Mouse (Mus musculus) heart, embryonic 13.5 days (tissue): ENCODE measurements around the gene Farp1. TPM values are rescaled to one million over a fixed set of nuclear protein-coding genes. Genes with fewer than 3 reads are reported as not detected.

Experiments used
- ATAC-seq: fragments of 200-750 bp; cut with Nextera tagmentation; 2 replicates; pipeline ENCODE4 v1.8.0; 2017; ENCODE audit warnings: moderate TSS enrichment; ENCODE audit not compliant: insufficient number of reproducible peaks, low FRiP score, low TSS enrichment; ENCODE audit errors: extremely low read depth
- H3K27ac ChIP-seq: fragments of 300-500 bp; sonication (generic); replicated peaks from 2 replicates; pipeline ENCODE4 v1.5.1; 2015; ENCODE audit warnings: moderate library complexity, mild to moderate bottlenecking, inconsistent platforms
- H3K27me3 ChIP-seq: fragments of 300-500 bp; sonication (generic); replicated peaks from 2 replicates; pipeline ENCODE4 v1.6.1; 2015; ENCODE audit warnings: mild to moderate bottlenecking, inconsistent platforms
- H3K36me3 ChIP-seq: fragments of 300-500 bp; sonication (generic); 2 replicates; pipeline ENCODE4 v1.6.1; 2015; ENCODE audit warnings: mild to moderate bottlenecking, inconsistent platforms
- H3K4me1 ChIP-seq: fragments of 300-500 bp; sonication (generic); 2 replicates; pipeline ENCODE4 v1.6.1; 2015; ENCODE audit warnings: inconsistent platforms
- H3K4me2 ChIP-seq: fragments of 300-500 bp; sonication (generic); 2 replicates; pipeline ENCODE4 v1.6.1; 2015; ENCODE audit warnings: inconsistent platforms, mild to moderate bottlenecking, moderate library complexity
- H3K4me3 ChIP-seq: fragments of 300-500 bp; sonication (generic); 2 replicates; pipeline ENCODE4 v1.5.1; 2015; ENCODE audit warnings: moderate library complexity, mild to moderate bottlenecking, inconsistent platforms
- H3K9ac ChIP-seq: fragments of 300-500 bp; sonication (generic); 2 replicates; pipeline ENCODE4 v1.6.1; 2015; ENCODE audit warnings: inconsistent platforms, mild to moderate bottlenecking, moderate library complexity
- H3K9me3 ChIP-seq: fragments of 300-500 bp; sonication (generic); 2 replicates; pipeline ENCODE4 v1.6.1; 2016; ENCODE audit warnings: inconsistent platforms
- WGBS: fragments of 180-500 bp; shearing (Covaris S2); methylation state at CpG from one replicate; pipeline ENCODE4 v1.1.7; 2015; ENCODE audit warnings: mixed read lengths; 5-methylcytosine and 5-hydroxymethylcytosine counted together
- polyA plus RNA-seq: library from polyadenylated mRNA; unstranded; fragments of >200 nt; fragmentation: Nextera tagmentation; extraction: Ambion mirVana; gene quantifications from 2 replicates; pipeline ENCODE4 v1.2.1, GENCODE M21; 2015

The Farp1 gene
- polyA plus RNA-seq, 1 experiment from 2014 or later: 17.6 TPM

DNA sequence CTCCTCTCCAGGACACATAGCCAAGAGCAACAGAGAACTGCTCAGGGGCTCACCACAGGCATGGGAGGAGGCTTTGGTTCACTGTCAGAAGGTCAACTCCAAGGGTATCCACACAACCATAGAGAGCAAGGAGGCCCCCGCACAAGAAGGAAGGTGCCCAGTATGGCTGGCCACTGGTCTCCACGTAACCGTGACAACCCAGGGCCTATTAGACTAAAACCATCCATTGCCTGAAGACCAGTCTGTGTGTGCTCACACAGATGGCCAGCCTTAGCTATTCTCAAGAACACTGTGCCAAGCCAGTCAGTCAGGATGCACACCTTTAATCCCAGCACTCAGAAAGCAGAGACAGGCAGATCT, 282.3 kb downstream of the Farp1 start:
- no peaks in the 10 kb centered on the region for H3K9me3 ChIP-seq
- 87% methylated on average over 3 of the region's 3 CpGs for WGBS
- no peaks in the 10 kb centered on the region for H3K36me3 ChIP-seq
- peak overlapping the region; percentile 73 for H3K27ac ChIP-seq
- H3K4me3 ChIP-seq: no peak overlapping the region
- no peaks in the 10 kb centered on the region for H3K27me3 ChIP-seq
- H3K9ac ChIP-seq: peak overlapping the region; percentile 58; the same call in 1 of the 2 replicates
- H3K4me2 ChIP-seq: peak overlapping the region; percentile 42
- H3K4me1 ChIP-seq: peaks cover 76% of the 10 kb centered on the region
- ATAC-seq: no peak

DNA sequence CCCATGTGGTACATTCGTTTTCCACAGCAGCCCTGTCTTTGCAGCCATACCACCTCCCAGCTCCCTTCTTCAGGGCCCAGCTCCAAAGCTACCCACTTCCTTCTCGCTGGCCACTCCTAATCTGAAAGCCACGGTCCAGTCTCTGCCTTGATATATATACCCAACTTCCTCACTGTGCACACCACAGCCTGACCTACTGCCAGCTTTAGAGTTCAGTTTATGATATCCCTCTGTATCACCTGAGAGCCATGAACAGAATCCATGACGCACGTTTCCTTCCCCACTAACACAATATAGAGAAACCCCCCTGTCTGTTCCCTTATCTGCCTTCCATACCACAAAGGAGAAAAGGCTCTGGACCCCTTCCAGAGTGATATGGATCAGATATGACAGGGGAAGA, 283.4 kb downstream of the Farp1 start:
- ATAC-seq: no peak
- WGBS: 50% methylated on average over 5 of the region's 5 CpGs

DNA sequence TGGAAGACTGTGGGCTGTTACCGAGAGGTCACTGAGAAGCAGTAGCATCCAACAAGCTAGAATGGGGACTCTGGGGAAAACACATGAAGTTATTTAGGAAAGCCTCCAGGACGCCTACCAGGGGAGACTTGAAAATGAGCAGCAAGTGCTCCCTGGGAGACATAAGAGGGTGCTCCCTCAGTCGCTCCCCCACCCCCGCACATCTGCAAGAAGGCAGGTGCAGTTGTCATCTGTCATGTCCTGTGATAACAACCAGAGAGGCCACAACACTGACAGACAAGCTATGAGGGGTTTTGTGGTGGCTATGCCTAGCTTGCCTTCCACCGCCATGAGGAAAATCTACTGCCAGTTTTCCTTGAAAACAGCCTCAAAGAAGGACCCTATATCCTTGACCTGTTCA, 287.1 kb downstream of the Farp1 start:
- H3K27me3 ChIP-seq: no peaks in the 10 kb centered on the region
- no peak for ATAC-seq
- H3K4me3 ChIP-seq: no peak overlapping the region
- H3K27ac ChIP-seq: peak overlapping the region; percentile 10; the same call in 1 of the 2 replicates
- H3K4me2 ChIP-seq: no peak overlapping the region
- no peaks in the 10 kb centered on the region for H3K36me3 ChIP-seq
- 0 out of 2 replicates have a peak overlapping the region, but pooled peaks have one; percentile 30 for H3K9ac ChIP-seq
- H3K4me1 ChIP-seq: peaks cover 74% of the 10 kb centered on the region
- H3K9me3 ChIP-seq: no peaks in the 10 kb centered on the region
- WGBS: 50% methylated on average over 5 of the region's 5 CpGs

More for the DNA sequence above, 283.4 kb downstream of the Farp1 start:
- H3K4me3 ChIP-seq: no peak overlapping the region
- H3K9me3 ChIP-seq: no peaks in the 10 kb centered on the region
- H3K4me2 ChIP-seq: no peak overlapping the region
- no peaks in the 10 kb centered on the region for H3K27me3 ChIP-seq
- peak overlapping the region; percentile 44; the same call in 1 of the 2 replicates for H3K9ac ChIP-seq
- peaks cover 76% of the 10 kb centered on the region for H3K4me1 ChIP-seq
- no peaks in the 10 kb centered on the region for H3K36me3 ChIP-seq
- H3K27ac ChIP-seq: peak overlapping the region; percentile 24

DNA sequence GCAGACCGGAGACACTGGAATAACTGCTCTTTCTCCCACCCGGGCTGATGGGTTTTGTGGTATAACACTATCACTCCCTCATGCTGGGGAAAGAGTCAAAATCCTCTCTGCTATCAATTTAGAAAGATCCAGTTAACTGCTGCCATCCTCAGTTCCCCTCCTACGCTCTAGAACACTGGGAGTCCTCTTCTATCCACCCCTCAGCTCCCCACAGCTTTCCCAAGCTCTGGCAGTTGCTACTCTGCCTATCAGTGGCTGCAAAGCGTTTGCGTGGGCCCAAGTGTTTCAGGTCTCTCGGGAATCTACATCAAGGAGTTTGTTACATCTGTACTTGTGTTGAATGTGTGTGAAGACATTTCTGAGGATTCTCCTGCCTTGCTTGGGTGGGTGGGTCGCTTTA, 287.6 kb downstream of the Farp1 start:
- peak overlapping the region; percentile 10; the same call in 1 of the 2 replicates for H3K27ac ChIP-seq
- no peak overlapping the region for H3K4me3 ChIP-seq
- WGBS: 50% methylated on average over 7 of the region's 7 CpGs
- H3K36me3 ChIP-seq: no peaks in the 10 kb centered on the region
- no peaks in the 10 kb centered on the region for H3K9me3 ChIP-seq
- H3K4me1 ChIP-seq: peaks cover 75% of the 10 kb centered on the region
- 0 out of 2 replicates have a peak overlapping the region, but pooled peaks have one; percentile 51 for H3K9ac ChIP-seq
- H3K27me3 ChIP-seq: no peaks in the 10 kb centered on the region
- H3K4me2 ChIP-seq: no peak overlapping the region
- no peak for ATAC-seq

DNA sequence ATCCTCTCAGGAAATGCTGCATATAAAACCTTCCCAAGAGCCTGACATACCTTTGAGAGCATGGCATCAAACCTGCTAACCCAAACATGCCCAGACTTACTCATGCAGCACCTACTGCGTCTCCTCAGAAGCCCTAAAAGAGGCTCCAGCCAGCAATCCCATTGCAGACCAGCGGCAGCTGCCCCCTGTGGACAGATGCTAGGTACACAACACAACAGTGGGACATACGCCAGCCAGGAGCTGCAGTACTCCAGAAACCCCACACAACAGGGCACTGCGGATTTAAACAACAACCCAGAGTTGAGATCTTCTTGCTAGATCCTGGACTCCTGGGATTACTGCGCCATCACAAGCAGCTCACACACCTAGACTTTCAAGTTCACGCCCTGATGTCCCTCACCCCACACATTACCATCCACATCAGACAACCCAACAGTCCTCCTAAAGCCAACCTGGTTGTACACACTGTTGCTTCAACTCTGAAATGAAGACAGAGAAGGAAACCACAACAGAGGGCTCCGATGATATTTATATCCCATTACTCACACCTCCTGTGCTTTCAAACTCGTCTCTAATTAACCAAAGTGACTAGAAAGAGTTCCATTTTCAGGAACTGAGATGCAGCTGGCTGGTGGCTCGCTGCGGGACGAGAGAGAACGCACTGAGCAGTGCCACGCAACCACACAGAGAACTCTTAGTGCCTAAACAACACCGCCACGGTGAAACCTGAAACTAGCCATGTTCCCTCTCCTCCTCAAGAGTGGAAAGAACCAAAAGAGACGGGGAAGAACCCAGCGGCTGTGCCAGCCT, 289.7 kb downstream of the Farp1 start:
- Histone ChIP-seq H3K27ac (peak overlapping the region; percentile 17), H3K36me3 (no peaks in the 10 kb centered on the region), H3K9me3 (no peaks in the 10 kb centered on the region), H3K4me2 (no peak overlapping the region), H3K9ac (no peak overlapping the region), H3K4me3 (no peak overlapping the region), H3K4me1 (peaks cover 79% of the 10 kb centered on the region), H3K27me3 (no peaks in the 10 kb centered on the region)
- 73% methylated on average over 17 of the region's 17 CpGs for WGBS
- ATAC-seq: no peak

DNA sequence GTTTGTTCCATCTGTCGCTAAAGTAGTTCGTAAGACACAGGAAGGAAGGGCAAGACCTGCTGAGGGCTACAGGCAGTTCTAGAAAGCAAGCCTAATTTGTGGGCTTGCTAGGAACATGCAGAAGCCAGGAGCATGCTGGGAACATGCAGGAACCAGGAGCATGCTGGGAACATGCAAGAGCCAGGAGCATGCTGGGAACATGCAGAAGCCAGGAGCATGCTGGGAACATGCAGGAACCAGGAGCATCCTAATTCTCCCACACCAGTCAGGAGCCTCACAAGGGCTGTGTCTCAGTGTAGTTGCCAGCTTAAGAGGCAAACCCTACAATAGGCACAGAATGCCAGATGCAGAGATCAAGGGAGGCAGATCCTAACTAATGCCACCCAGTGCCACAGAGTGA, 291.4 kb downstream of the Farp1 start:
- WGBS: 82% methylated on average over 2 of the region's 2 CpGs

DNA sequence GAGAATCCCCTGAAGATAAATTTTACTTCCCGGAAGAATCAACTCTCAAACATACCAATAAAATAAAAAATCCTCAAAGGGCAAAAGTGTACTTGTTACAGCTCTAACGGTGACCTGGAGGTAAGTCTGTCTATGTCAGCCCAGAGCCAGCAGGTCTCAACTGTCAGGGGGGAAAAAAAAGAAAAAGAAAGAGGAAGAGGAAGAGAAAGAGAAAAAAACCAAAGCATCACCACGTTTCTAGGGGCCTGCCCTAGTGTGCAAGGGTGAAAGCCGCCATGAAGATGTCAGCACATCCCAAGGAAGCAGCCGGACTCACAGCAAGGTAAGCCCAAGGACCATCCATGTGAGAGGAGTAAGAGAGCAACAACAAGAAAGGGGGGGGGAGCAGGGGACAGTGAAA, 293.9 kb downstream of the Farp1 start:
- Histone ChIP-seq H3K9ac (no peak overlapping the region), H3K36me3 (no peaks in the 10 kb centered on the region), H3K27ac (no peak overlapping the region), H3K4me2 (no peak overlapping the region), H3K4me3 (no peak overlapping the region), H3K4me1 (peaks cover 66% of the 10 kb centered on the region), H3K27me3 (no peaks in the 10 kb centered on the region), H3K9me3 (no peaks in the 10 kb centered on the region)
- ATAC-seq: no peak
- 69% methylated on average over 5 of the region's 5 CpGs for WGBS

More for the DNA sequence above, 291.4 kb downstream of the Farp1 start:
- Histone ChIP-seq H3K9ac (no peak overlapping the region), H3K36me3 (no peaks in the 10 kb centered on the region), H3K4me2 (no peak overlapping the region), H3K9me3 (no peaks in the 10 kb centered on the region), H3K4me1 (peaks cover 87% of the 10 kb centered on the region), H3K27me3 (no peaks in the 10 kb centered on the region), H3K4me3 (no peak overlapping the region), H3K27ac (no peak overlapping the region)
- ATAC-seq: no peak

DNA sequence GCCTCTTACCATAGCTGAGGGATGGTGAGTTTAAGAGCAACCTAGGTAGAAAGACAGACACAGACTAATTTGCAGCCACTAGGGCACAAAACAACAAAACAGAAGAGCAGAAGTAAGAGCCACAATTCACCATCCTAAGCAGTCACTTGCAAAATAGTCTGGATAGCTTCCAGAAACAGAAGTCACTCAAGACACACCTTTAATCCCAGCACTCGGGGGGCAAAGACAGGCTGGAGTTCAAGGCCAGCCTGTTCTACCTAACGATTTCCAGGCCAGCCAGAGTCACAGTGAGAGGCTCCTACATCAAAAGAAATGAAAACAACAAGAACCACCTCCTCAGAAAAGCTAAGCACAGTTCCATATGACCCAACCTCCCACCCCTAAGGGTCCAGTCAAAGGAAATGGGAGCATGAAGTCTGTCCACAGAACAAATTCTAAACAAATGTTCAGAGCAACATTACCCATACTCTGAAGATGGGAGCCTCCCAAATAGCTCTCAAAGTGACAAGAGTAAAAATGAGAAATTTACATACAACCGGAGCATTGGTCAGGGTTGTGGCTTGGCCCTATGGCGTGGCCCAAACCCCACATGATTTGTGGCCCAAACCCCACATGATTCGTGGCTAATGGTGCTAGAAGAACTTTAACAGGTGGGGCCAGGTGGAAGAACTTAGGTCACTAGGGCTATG, 294.5 kb downstream of the Farp1 start:
- Histone ChIP-seq H3K9me3 (no peaks in the 10 kb centered on the region), H3K4me3 (no peak overlapping the region), H3K9ac (no peak overlapping the region), H3K36me3 (peaks cover 3% of the 10 kb centered on the region), H3K27ac (no peak overlapping the region), H3K4me2 (no peak overlapping the region), H3K4me1 (peaks cover 59% of the 10 kb centered on the region), H3K27me3 (no peaks in the 10 kb centered on the region)
- ATAC-seq: no peak
- 66% methylated on average over 5 of the region's 5 CpGs for WGBS

DNA sequence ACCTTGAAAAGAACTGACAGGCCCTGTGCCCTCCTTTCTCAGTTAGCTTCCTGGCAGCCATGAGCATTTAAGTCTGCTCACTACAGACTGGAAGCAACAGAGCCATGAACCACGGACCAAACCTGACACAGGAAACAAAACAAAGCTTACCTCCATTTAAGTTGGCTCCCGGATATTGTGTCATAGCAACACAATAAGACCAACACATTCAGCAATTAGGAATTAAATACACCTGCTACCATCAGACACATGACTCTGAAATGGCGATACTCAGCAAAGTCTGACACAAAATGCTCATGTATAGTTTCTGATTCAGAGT, 295.0 kb downstream of the Farp1 start:
- 75% methylated on average over 3 of the region's 3 CpGs for WGBS
- no peak for ATAC-seq
- Histone ChIP-seq H3K9me3 (no peaks in the 10 kb centered on the region), H3K4me2 (no peak overlapping the region), H3K36me3 (peaks cover 8% of the 10 kb centered on the region), H3K4me3 (no peak overlapping the region), H3K9ac (no peak overlapping the region), H3K27me3 (no peaks in the 10 kb centered on the region), H3K4me1 (peaks cover 54% of the 10 kb centered on the region), H3K27ac (no peak overlapping the region)
